Mouse (Mus musculus) liver, adult 10 weeks (tissue): ENCODE measurements around the gene Traf3. TPM values are rescaled to one million over a fixed set of nuclear protein-coding genes. Genes with fewer than 3 reads are reported as not detected.

ENCODE experiments used
- polyA plus RNA-seq: library from polyadenylated mRNA; stranded (reverse); fragments of 350-450 nt; fragmentation: Illumina TruSeq; extraction: RNeasy Lipid Tissue Mini Kit (QIAGEN cat#74804); gene quantifications from one replicate; pipeline ENCODE4 v1.2.3, GENCODE M21; 2014; ENCODE audit warnings: low read depth, low replicate concordance

The Traf3 gene
- 2.4 TPM for polyA plus RNA-seq

DNA sequence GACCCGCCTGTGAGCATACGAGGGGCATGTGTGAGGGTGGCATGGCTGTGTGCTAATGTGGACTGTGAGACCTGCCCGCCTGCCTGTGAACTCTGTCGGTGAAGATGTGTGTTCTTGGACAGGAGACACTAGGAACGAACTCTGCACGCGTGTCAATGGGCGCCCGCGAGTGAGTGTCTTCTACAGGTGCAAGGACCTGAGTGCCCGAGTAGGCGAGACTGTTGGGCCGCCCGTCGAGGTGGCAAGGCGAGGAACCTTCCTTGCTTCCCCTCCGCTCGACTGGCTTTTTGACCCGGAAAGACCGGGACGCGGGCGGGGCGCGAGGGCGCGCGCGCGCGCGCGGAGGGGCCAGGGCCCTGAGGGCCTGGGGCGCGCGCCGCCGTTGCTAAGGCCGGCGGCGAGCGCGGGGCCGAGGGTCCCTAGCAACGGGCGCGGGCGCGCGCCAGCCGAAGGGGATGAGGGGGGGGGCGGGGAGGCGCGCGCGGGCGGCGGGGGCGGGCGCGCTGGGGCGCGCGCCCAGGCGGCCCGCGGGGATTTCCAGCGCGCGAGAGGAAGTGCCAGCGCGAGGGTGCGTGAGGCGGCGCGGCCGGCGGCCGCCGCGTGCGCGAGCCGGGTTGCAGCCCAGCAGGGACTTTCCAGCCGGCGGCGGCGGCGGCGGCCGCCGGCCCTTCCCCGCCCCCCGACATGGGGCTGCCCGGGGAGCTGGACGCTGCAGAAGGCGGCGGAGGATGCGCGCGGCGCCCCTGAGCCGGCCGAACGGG is at the start of gene Traf3:
TSS of gene Traf3 (plus strand) at position 540 of the 761 bp plus-strand sequence.

GRCm38 (mm10) chr12:111184476-111184875 is 18.3 kb downstream of the Traf3 start, which contains the start of gene 4930595D18Rik:
Gene 4930595D18Rik (minus strand): TSS chr12:111184491.

GRCm38 (mm10) chr12:111270629-111271277 is 104.6 kb downstream of the Traf3 start, which contains the start of gene Amn:
Gene Amn (plus strand): TSS chr12:111271095.

Other genes with a start within 250 kb of the Traf3 start
- gene Ankrd9, start 187.3 kb upstream of the Traf3 start, polyA plus RNA-seq = not detected
- gene Rcor1, start 127.0 kb upstream of the Traf3 start, polyA plus RNA-seq = 9.1 TPM
- not detected for gene 4930595D18Rik, start 18.1 kb downstream of the Traf3 start, polyA plus RNA-seq
- not detected for gene Amn, start 104.7 kb downstream of the Traf3 start, polyA plus RNA-seq
- 3.2 TPM for gene Cdc42bpb, start 211.3 kb downstream of the Traf3 start, polyA plus RNA-seq
- gene Lbhd2, start 240.4 kb downstream of the Traf3 start, polyA plus RNA-seq = not detected